Mouse (Mus musculus): ENCODE data around the gene Zdhhc16.
"Not testable (repeated sequence)": the region's sequence is repeated elsewhere in the genome, so short reads cannot be mapped to it uniquely, and the experiment has no call there.

Zdhhc16 gene

DNA sequence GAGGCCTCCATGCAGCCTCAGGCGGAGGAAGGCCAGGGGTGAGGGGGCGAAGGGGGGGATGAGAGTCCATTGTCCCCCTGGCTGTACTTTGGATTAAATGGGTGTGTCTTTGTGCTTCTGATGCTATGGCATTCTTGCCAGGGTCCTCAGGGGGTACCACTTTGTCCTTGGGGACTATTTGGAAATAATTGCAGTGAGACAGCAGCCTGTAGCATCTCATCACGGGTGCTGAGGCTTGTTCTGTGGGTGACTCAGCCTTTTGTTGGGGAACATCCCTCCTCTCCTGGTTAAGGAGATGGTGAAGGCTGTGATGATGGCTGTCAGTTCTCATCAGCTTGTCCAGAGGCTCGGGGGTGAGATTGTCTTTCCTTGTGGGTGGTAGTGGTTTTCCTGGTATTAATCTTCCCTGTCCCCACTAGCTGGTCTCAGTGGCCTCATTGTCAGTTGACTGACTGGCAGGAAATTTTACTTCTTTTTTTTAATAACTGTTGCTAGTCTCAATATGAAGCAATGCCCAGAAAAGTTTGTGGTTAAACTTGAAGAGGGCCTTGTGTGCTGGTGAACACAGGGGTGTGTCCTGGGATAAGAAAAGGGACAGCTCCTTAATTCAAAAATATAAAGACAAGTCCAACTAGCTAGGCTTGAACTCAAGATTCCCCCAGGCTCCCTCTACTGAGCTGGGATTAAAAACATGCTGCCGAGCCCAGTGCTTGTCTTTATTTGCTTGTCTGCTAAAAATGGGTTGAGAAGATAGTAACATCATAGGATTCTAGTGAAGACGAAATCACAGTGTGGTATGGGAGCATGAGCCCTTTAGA is 19.3 kb upstream of the Zdhhc16 start:
- DNase-seq: no peak

DNA sequence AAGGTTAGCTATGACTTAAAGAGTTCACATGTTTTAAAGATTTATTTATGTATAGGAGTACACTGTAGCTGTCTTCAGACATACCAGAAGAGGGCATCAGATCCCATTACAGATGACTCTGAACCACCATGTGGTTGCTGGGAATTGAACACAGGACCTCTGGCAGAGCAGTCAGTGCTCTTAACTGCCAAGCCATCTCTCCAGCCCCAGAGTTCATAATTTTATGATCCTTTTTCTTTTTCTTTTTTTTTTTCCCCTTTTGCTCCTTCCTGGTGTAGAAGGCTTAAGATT is 18.7 kb upstream of the Zdhhc16 start:
- not testable (repeated sequence) for DNase-seq

DNA sequence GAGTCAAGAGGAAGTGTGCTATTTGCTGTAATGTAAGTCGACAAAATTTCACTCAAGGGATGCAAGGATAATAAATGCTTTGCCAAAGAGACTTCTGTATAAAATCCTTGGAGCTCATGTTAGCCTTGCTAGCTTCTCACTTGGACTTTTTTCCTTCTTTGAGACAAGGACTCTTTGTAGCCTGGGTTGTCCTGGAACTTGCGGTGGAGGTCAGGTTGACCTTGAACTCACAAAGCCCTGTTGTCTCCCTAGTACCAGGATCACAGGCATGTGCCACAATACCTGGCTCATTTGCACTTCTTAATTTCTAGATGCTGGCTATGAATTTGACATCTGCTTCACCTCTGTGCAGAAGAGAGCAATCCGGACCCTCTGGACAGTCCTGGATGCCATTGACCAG is 18.0 kb upstream of the Zdhhc16 start:
- no peak for DNase-seq

DNA sequence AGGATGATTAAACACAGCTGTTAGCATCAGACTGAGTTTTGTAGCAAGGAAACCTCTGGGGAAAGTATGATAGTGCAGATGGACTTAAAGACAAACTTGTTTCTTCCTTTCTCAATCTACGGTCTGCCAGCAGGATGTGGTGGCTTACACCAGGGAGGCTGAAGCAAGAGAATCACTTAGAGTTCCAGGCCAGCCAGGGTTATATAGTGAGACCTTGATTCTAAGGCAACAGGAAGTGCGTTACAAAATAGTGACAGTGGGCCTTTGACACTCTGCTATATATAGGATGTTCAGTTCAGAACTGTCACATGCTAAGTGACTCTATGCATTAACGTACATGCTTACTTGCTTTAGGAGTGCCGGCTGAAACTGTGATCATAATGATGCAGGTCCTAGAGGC is 16.4 kb upstream of the Zdhhc16 start:
- no peak for DNase-seq

DNA sequence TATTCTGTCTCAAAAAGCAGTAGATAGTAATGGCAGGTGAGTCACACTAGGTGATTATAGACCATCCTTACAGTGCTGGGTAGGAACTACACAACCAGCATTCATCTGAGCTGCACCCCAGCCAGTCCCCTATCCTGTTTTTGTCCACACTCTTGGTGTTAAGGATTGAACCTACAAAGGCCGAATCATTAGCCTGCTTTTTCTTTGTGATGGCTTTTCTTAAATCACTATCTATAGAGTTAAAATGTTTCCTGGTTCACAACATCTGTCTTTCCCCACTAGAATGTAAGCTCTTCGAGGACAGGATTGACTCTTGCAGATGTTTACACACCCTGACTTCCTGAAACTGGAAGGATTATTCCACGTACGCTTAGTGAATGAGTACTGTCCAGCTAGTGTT is 13.8 kb upstream of the Zdhhc16 start:
- no peak for DNase-seq

DNA sequence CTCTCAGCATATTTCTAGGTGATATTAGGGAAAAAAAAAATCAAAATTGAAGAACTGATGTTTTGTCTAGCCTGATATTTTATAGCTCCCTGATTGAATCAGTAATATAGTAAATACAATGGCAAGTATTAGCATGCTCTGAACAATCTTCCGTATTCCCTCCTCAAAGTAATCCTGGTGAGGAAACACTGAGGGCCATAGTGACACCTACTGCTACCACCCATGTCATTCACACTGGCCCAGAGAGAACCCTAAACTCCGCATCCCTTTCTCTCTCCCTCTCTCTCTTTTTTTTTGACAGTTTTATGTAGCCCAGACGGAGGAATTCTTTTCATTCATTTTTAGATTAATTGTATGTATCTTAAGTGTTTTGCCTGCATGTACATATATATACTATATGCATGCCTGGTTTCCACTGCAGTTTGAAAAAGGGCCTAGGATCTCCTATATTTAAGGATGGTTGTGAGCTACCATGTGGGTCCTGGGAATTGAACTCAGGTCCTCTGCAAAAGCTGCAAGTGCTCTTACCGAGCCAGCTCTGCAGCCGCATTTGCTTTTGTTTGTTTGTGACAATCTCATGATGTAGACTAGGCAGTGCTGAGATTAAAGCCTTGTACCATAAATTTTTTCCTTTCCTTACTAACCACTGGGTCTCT is 12.7 kb upstream of the Zdhhc16 start:
- DNase-seq: no peak

DNA sequence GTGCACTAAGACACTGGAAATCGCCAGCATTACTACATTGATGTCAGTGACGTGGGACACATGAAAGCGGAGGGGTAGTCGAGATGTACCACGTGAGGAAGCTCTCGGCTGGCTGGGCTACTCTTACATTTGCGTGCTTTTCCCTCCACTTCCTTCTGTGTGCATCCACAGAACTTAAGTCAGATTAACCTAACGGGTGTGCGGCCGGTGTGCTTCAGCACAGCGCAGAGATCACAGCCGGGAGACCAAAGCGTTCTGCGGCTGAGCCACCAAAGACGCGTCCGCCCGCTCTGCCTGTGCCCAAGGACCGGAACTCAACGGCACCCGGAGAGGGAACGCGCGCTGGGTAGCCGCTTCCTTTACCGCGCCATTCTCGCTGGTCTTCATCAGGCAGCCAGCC is 594 bp upstream of the Zdhhc16 start:
- DNase-seq: no peak

DNA sequence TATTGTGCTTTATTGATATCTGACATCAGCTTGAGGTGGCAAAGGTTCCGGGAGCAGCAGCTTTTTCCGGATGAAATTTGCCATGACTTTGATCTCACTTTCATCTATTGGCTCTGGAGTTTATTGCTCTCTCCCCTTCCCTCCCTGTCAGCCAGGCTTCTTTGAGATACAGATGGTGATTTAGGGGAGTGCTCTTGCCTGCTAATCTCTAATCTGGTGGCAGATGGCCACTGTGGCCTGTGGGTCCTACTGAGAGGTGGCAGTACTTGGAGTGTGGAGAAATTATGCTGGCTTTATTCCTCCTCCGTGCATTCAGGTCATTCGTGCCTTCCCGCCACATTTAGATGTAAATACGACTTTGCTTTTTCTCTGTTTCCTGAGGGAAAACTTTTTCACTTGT is 844 bp downstream of the Zdhhc16 start:
- DNase-seq: no peak

DNA sequence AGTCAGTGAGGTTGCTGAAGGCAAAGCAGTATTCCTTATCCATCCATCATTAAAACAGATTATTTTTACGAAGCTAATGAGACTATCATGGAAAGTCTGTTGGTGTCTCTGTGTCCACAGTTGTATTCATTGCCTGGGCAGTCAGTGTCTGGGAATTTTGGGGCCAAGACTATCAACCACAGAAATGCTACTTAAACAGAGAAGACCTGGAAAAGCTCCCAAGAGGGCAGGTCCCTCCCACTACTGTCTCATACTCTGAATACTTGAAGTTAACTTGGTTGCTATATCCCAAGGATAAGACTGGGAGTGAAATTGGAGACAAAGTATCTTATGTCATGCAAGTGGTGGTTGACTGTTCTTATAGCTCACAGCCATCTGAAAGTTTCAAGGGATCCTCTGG is 2.6 kb downstream of the Zdhhc16 start:
- no peak for DNase-seq

DNA sequence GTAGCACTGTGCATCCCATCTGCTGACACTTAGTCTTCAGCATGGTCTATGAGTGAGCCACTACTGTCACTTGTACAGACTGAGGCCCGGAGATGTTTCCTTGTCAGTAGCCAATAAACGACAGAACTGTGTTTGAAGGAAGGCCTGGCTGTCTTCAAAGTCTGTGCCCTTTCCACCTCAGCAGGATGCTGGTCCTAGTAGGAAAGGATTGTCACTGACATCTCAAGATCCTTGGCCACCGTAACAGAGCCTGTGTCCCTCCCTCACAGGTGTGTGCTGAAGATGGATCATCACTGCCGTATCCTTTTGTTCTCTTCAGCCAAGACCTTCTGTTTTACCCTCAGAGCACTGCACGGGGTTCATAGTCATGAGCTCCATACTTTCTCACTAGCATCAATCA is 5.3 kb downstream of the Zdhhc16 start:
- no peak for DNase-seq

DNA sequence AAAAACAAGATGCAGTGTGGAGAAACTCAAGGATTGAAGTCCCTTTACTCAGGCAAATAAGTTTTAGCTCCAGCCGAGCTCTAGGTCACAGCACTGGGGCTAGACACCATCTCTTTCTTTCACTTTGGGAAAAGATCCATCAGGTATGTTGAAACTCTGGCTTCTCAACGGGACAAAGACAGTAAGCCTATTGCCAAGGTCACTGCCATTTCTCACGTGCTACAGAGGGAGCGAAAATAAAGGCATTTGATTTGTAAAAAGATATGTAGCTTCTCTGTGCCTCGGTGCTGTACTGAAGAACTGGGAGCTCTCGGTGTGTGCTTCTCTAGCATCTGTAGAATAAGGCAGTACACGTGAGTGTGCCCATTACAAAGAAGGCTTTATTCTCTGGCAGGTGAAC is 10.6 kb downstream of the Zdhhc16 start:
- no peak for DNase-seq

DNA sequence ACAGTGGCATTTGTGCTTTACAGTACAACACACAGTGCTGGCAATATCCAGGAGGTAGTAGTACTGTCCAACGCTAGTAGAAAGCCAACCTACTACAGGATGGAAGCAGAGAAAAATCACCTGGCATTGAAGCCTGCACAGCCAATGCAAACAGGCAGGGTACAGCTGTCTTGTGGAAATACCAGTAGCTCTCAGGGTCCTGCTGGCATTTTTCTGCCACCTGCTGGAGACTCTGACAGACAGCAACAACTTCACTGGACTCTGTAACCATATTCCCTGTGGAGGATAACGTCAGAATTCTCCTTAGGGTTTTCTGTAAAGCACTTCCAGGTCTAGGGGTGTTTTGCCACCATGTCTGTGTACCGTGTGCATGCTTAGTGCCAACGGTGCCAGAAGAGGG is 19.0 kb downstream of the Zdhhc16 start:
- DNase-seq: peak; percentile 11

DNA sequence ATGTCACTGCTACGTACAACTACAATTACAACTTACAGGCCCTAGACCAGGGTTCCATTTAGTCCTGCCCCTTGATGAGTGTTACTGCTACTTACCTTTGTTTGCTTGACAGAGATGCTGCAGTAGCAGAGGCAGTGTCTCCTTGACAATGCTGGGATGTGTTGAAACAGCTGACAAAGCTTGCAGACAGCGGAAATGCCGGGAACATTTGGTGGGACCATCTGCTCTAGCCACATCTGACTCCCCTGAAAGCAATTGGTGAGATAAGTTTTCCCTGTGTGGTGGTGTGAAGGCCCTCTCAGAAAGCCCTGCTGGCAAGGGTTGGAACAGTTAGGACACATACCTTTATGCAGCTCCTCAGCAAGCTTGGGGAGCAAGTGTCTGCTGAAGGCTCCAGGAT is 20.3 kb downstream of the Zdhhc16 start:
- DNase-seq: no peak

DNA sequence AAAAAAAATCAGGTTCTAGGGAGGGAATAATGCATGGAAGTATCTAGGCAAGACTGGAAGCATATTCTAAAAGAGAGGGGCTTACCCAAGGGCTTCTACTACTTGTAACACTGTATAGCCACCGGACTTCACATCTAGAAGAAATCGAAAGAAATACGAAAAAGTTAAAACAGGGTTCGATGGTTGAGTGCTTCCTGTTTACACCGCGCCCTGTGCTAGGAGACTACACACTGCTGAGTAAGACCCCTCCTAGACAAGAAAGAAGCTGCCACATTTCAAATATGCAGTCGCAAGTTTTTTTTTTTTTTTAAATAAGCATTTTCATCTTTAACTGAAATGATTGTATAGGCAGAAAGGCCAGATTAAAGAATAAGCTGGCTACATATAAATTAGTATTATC is 36.3 kb downstream of the Zdhhc16 start:
- no peak for DNase-seq

DNA sequence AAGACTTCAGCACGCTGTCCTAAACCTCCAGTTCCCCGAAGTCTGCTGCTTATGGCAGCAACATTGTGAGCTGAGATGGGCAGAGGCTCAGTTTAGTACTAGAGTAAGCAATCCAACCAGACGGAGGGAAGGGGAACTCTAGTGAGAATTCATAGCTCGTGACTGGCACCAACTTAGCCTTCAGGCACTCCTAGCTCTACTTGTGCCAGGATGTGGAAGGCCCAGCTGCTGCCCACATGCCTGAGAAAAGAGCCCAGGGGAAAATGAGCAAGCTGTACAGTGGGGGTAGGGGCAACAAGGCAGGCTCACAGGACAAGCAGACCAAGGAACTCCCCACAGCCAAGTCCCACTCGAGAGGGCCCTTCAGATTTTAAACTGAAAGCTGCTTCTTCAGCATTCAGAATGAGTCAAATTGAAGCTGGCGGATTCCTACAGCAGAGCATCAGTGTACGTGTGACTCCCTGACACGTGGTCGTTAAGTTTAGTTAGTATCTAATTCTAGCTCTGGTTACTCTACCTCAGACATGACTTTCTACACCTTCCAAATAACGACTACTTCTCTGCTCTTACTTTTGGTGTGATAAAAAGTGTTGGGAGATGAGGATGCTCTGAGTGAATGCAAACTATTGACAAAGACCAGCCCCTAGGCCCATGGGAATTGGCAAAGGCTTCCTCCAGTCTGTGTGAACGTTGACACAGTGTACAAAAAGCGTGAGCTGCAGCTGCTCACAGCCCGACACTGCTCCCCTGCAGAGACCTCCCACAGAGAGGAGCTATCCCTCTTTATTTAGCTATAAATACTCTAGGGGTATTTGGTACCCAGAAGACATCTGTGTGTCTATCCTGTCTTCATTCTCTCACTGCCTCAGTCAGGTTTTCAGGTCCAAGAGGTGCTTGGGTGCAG is 40.9 kb downstream of the Zdhhc16 start:
- DNase-seq: no peak

DNA sequence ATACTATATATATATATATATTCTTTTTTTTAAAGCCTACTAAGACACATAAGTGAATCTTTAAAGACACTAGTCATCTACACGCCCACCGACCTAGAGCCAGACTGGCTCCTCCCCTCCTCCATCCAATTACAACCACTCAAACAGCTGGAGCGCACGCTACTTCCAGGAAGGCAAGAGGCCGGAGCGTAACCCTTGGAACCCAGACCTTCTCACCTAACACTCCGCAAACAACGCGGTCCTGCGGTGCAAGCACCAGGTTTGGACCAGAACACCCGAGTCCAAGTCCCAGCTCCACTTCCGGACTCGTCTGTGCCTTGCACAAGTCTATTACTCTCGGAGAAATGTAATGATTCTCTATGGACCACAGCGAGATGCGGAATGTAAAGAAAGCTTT is 47.1 kb downstream of the Zdhhc16 start:
- no peak for DNase-seq

DNA sequence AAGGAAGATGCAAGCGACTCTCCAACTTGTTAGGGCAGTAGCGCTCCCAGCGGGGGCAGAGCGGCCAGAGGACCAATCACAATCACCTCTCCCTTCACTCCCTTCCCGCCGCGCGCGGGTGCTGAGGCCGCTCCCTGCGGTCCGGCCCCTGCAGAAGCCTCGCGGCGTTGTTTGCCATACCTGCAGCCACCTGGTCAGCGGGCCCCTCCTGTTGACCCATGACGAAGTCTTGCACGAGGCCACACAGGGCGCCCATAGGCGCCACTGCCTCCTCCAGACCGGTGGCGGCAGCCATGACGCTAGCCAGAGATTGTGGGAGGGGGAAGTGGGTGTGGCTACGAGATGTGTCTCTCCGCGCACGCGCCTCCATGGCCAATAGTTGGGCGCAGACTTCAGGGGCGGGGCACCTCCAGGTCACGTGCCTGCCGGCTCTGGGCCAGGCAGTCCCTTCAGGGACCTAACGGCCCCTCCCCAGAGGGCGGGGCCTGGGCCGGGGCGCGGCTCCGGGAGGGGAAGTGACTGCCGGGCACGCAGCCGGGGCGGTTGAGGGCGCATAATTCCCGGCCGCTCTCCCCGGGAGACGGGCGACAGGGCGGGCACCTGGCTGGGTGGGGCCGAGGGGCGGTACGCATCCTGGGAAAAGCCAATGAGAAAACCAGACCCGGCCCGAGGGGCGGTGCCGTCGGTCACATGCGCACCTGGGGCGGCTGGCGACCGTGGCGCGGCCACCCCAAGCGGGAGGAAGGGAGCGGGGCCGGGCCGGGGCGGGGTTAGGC is 47.7 kb downstream of the Zdhhc16 start, which contains the start of gene Mms19:
TSS of gene Mms19 (minus strand) at position 339 of the 776 bp plus-strand sequence.
- DNase-seq: peak; percentile 100

DNA sequence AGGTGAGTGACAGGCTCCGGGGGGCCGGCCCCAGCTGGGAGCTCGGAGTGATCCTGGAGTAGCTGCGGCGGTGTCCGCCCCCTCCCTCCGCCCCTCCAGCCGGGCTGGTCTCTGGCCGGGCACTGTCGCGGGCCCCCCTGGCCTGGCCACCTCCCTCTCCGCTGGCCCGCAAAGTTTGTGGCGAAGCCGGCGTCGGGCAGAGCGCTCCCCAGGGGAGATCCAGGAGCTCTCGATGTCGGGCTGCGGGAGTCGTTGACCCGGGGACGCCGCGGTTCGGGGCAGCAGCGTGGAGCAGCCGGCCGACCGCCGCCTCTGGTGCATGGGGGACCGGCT is 48.3 kb downstream of the Zdhhc16 start, which contains the start of gene Ubtd1:
TSS of gene Ubtd1 (plus strand) at position 169 of the 333 bp plus-strand sequence.
- DNase-seq: no peak

DNA sequence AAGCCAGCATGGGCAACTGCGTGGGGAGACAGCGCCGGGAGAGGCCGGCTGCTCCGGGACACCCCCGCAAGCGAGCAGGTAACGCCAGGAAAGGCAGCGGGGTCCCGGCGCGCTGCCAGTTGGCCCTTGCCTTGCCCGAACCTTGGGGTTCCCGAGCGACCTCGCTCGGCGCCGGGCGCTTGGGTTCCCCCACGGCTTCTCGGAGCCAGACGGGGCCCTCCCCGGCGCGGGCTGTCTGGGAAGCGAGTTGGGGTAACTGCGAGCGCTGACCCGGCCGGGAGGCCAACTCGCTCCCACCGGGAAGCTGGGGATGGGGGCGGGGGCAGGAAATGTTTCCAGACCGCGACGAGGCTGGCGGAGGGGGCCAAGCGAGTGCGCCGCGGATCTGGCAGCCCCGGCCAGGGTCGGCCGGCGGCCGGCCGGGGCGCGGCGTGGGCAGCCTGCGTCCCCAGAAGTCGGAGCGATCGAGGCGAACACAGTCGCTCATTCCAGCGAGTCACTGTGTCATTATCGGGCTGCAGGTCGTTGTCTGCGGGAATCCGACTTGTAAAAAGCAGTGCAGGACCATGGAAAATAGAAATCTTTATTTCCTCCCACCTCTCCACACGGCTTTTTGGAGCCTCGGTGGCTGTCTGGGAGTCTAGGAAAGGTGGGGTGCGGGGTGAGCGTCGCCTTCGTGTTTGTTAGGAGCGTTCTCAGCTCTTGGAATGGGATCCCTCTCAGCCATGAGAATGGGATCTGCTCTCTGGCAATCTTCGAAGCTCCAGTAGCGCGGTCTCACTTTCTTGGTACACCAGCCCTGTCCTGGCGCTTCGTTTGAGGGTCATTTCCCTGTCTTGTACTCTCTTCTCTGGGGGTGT is 48.9 kb downstream of the Zdhhc16 start:
- DNase-seq: no peak

DNA sequence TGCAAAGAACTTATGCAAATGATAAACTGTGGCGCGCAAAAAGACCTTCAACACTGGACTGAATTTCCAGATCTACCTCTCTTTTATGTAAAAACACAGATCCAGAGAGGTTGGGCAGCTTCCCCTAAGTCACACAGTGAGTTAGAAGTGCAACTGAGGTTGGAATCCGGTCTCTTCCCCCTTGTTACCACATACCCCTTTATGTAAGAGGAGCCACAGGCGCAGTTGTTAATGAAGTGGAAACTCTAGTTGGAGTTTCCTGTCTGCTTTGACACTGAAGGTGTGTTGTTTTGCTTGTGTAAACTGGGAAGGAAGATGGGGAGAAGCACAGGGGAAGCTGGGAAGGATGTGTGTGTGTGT is 49.5 kb downstream of the Zdhhc16 start:
- DNase-seq: no peak

DNA sequence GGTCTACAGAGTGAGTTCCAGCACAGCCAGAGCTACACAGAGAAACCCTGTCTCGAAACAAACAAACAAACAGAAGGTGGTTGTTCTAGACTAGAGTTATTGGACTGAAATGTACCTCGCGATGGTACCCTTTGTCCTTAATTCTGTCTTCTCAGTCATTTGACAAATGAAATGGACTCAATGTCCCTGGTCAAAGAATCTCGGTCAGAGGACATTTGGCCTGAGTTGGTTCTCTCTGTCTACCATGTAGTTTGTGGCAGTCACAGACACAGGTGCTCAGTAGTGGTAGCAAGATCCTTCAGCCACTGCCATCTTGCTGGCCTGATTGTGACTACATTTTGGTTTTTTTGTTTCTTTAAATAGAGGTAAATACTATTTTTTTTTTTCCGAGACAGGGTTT is 52.7 kb downstream of the Zdhhc16 start:
- DNase-seq: no peak

DNA sequence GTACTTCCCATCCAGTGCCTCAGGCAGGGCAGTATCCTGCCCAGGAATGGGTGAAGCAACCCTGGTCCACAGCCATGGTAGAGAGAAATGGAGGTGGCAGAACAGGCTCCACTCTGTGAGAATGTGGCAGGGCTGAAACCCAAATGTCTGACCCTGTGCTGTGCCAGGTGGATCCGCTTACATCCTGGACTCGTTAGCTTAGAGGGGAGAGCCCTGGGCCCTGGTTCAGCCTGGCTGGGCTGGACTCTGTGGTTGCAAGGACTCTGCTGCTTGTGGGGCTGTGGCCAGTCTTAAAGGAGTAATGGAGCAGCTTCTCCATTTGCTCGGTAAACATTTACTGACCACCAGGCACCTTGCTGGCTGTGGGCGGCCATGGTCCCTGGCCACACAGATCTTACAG is 53.9 kb downstream of the Zdhhc16 start:
- DNase-seq: no peak

Measured in kidney, adult 18-20 months (tissue).